Mouse (Mus musculus) liver, embryonic 14.5 days (tissue): ENCODE measurements around the gene Ston2.

Experiments
- CTCF ChIP-seq: IDR thresholded peaks from 2 replicates; pipeline ENCODE4 v1.5.1; 2016; ENCODE audit warnings: antibody characterized with exemption, low read depth, control low read depth
- EP300 ChIP-seq: IDR thresholded peaks from 2 replicates; pipeline ENCODE4 v1.6.1; 2016; ENCODE audit warnings: antibody characterized with exemption, low read depth

- TF ChIP-seq CTCF: 0 out of 2 replicates have a peak, but pooled peaks have one; percentile 10
- TF ChIP-seq EP300: peak; percentile 60
These were observed 198.1 kb downstream of the Ston2 start, which contains the start of gene Gtf2a1 for GRCm38 (mm10) chr12:91589847-91590690.
